Mouse (Mus musculus): Measurements from ENCODE around the gene Myocd. TPM values are rescaled to one million over a fixed set of nuclear protein-coding genes. Genes with fewer than 3 reads are reported as not detected.

The Myocd gene
- polyA plus RNA-seq, 1 experiment = 0.13 TPM

Other genes starting within 250 kb of the Myocd start
- gene 1700086D15Rik, start 110.1 kb downstream of the Myocd start, polyA plus RNA-seq (2012; fragmentation: generic; extraction: Trizol) = not detected
- gene Arhgap44, start 107.0 kb downstream of the Myocd start, polyA plus RNA-seq (2012; fragmentation: generic; extraction: Trizol) = 7.8 TPM